Mouse (Mus musculus) forebrain, embryonic 12.5 days (tissue): ENCODE data around the gene Zfp566. TPM values are rescaled to one million over a fixed set of nuclear protein-coding genes. Genes with fewer than 3 reads are reported as not detected.

ENCODE experiments used
- ATAC-seq: fragments of 200-750 bp; cut with Nextera tagmentation; 2 replicates; pipeline ENCODE4 v1.8.0; 2017; ENCODE audit warnings: moderate TSS enrichment; ENCODE audit not compliant: low FRiP score
- H3K27ac ChIP-seq: fragments of 300-500 bp; sonication (generic); 2 replicates; pipeline ENCODE4 v1.5.1; 2016; ENCODE audit warnings: mild to moderate bottlenecking
- H3K27me3 ChIP-seq: fragments of 300-500 bp; sonication (generic); 2 replicates; pipeline ENCODE4 v1.6.1; 2016; ENCODE audit warnings: mild to moderate bottlenecking
- H3K36me3 ChIP-seq: fragments of 300-500 bp; sonication (generic); replicated peaks from 2 replicates; pipeline ENCODE4 v1.6.1; 2016; ENCODE audit warnings: mild to moderate bottlenecking
- H3K4me1 ChIP-seq: fragments of 300-500 bp; sonication (generic); 2 replicates; pipeline ENCODE4 v1.6.1; 2016
- H3K4me2 ChIP-seq: fragments of 300-500 bp; sonication (generic); 2 replicates; pipeline ENCODE4 v1.6.1; 2016; ENCODE audit warnings: mild to moderate bottlenecking, moderate library complexity
- H3K4me3 ChIP-seq: fragments of 300-500 bp; sonication (generic); replicated peaks from 2 replicates; pipeline ENCODE4 v1.5.1; 2016; ENCODE audit warnings: mild to moderate bottlenecking
- H3K9ac ChIP-seq: fragments of 300-500 bp; sonication (generic); 2 replicates; pipeline ENCODE4 v1.6.1; 2016; ENCODE audit warnings: mild to moderate bottlenecking
- H3K9me3 ChIP-seq: fragments of 300-500 bp; sonication (generic); 2 replicates; pipeline ENCODE4 v1.6.1; 2016
- WGBS: fragments of 180-500 bp; shearing (Covaris S2); methylation state at CpG from one replicate; pipeline ENCODE4 v1.1.7; 2016; 5-methylcytosine and 5-hydroxymethylcytosine counted together
- polyA plus RNA-seq: library from polyadenylated mRNA; unstranded; fragments of >200 nt; fragmentation: Nextera tagmentation; extraction: Ambion mirVana; gene quantifications from 2 replicates; pipeline ENCODE4 v1.2.1, GENCODE M21; 2016

Gene Zfp566
- polyA plus RNA-seq, 1 experiment from 2014 or later, result 16.2 TPM

GRCm38 (mm10) chr7:30093918-30094415, 3.6 kb upstream of the Zfp566 start:
- peak overlapping the region; percentile 81 for H3K4me2 ChIP-seq
- no peak for ATAC-seq
- H3K9ac ChIP-seq, result peak overlapping the region; percentile 12; the same call in 1 of the 2 replicates
- H3K4me3 ChIP-seq, result peak overlapping the region; percentile 49
- WGBS, result 81% methylated on average over 6 of the region's 6 CpGs
- no peaks in the 10 kb centered on the region for H3K9me3 ChIP-seq
- no peaks in the 10 kb centered on the region for H3K27me3 ChIP-seq
- H3K4me1 ChIP-seq, result peaks cover 28% of the 10 kb centered on the region
- peak overlapping the region; percentile 96 for H3K27ac ChIP-seq
- H3K36me3 ChIP-seq, result peaks cover 14% of the 10 kb centered on the region; the same call in 1 of the 2 replicates

- no peak for ATAC-seq
- no peak overlapping the region for H3K9ac ChIP-seq
- H3K4me3 ChIP-seq, result no peak overlapping the region
- H3K27ac ChIP-seq, result no peak overlapping the region
- H3K4me2 ChIP-seq, result no peak overlapping the region
- no peaks in the 10 kb centered on the region for H3K9me3 ChIP-seq
- H3K27me3 ChIP-seq, result no peaks in the 10 kb centered on the region
- 88% methylated on average over 9 of the region's 9 CpGs for WGBS
- H3K36me3 ChIP-seq, result 0 out of 2 replicates have a peak, but pooled peaks cover 4% of the 10 kb centered on the region
- peaks cover 38% of the 10 kb centered on the region for H3K4me1 ChIP-seq
Observed at GRCm38 (mm10) chr7:30092666-30093065, 2.3 kb upstream of the Zfp566 start.

GRCm38 (mm10) chr7:30090970-30091585, 751 bp upstream of the Zfp566 start:
- H3K4me1 ChIP-seq, result peaks cover 41% of the 10 kb centered on the region
- H3K9ac ChIP-seq, result no peak overlapping the region
- no peak for ATAC-seq
- H3K27me3 ChIP-seq, result no peaks in the 10 kb centered on the region
- peak overlapping the region; percentile 72 for H3K4me2 ChIP-seq
- H3K36me3 ChIP-seq, result peaks cover 11% of the 10 kb centered on the region
- WGBS, result 12% methylated on average over 9 of the region's 9 CpGs
- H3K4me3 ChIP-seq, result peak overlapping the region; percentile 67
- H3K9me3 ChIP-seq, result no peaks in the 10 kb centered on the region
- H3K27ac ChIP-seq, result peak overlapping the region; percentile 63

- Histone ChIP-seq H3K36me3 (peaks cover 28% of the 10 kb centered on the region), H3K9me3 (peaks cover 4% of the 10 kb centered on the region; the same call in 1 of the 2 replicates), H3K4me2 (peak overlapping the region; percentile 72), H3K27ac (no peak overlapping the region), H3K27me3 (no peaks in the 10 kb centered on the region), H3K9ac (peak overlapping the region; percentile 75), H3K4me3 (peak overlapping the region; percentile 67), H3K4me1 (peaks cover 37% of the 10 kb centered on the region)
- 14% methylated on average over 6 of the region's 6 CpGs for WGBS
- no peak for ATAC-seq
Observed at GRCm38 (mm10) chr7:30089405-30089804, 922 bp downstream of the Zfp566 start.

GRCm38 (mm10) chr7:30086524-30086923, 3.8 kb downstream of the Zfp566 start:
- H3K36me3 ChIP-seq, result peaks cover 46% of the 10 kb centered on the region
- no peak overlapping the region for H3K9ac ChIP-seq

GRCm38 (mm10) chr7:30072146-30073028, 17.9 kb downstream of the Zfp566 start, which contains the start of gene Zfp82:
TSS of gene Zfp82 (minus strand) at chr7:30072900.
- peak within 1 kb of the TSS; percentile 81 for H3K4me3 ChIP-seq
- H3K27ac ChIP-seq, result peak within 1 kb of the TSS; percentile 77
- no peaks in the 10 kb centered on the region for H3K27me3 ChIP-seq
- peak within 1 kb of the TSS; percentile 82 for H3K9ac ChIP-seq
- peaks cover 24% of the 10 kb centered on the region for H3K36me3 ChIP-seq
- peak; percentile 89 for ATAC-seq
- H3K4me2 ChIP-seq, result peak within 1 kb of the TSS; percentile 92
- under 1% methylated on average over 50 of the region's 50 CpGs for WGBS
- no peaks in the 10 kb centered on the region for H3K9me3 ChIP-seq
- peaks cover 7% of the 10 kb centered on the region; the same call in 1 of the 2 replicates for H3K4me1 ChIP-seq

More at GRCm38 (mm10) chr7:30086524-30086923, 3.8 kb downstream of the Zfp566 start:
- no peak overlapping the region for H3K4me3 ChIP-seq
- ATAC-seq, result no peak
- no peak overlapping the region for H3K27ac ChIP-seq
- no peak overlapping the region for H3K4me2 ChIP-seq
- peaks cover 4% of the 10 kb centered on the region; the same call in 1 of the 2 replicates for H3K9me3 ChIP-seq
- 93% methylated on average over 9 of the region's 9 CpGs for WGBS
- H3K27me3 ChIP-seq, result no peaks in the 10 kb centered on the region
- H3K4me1 ChIP-seq, result peaks cover 29% of the 10 kb centered on the region

- ATAC-seq, result no peak
- 87% methylated on average over 5 of the region's 5 CpGs for WGBS
- Histone ChIP-seq H3K9ac (no peak overlapping the region), H3K27me3 (no peaks in the 10 kb centered on the region), H3K4me3 (no peak overlapping the region), H3K4me2 (no peak overlapping the region), H3K4me1 (no peaks in the 10 kb centered on the region), H3K9me3 (no peaks in the 10 kb centered on the region), H3K27ac (no peak overlapping the region), H3K36me3 (peaks cover 73% of the 10 kb centered on the region)
Observed at GRCm38 (mm10) chr7:30064622-30065021, 25.7 kb downstream of the Zfp566 start.

- H3K4me2 ChIP-seq, result no peak overlapping the region
- WGBS, result 87% methylated on average over 5 of the region's 5 CpGs
- ATAC-seq, result no peak
Observed at GRCm38 (mm10) chr7:30062478-30062877, 27.8 kb downstream of the Zfp566 start.

GRCm38 (mm10) chr7:30060341-30060740, 30.0 kb downstream of the Zfp566 start:
- Histone ChIP-seq H3K36me3 (peaks cover 78% of the 10 kb centered on the region), H3K9me3 (no peaks in the 10 kb centered on the region), H3K4me1 (no peaks in the 10 kb centered on the region), H3K9ac (no peak overlapping the region), H3K27ac (no peak overlapping the region), H3K4me3 (no peak overlapping the region), H3K4me2 (no peak overlapping the region), H3K27me3 (no peaks in the 10 kb centered on the region)
- 86% methylated on average over 6 of the region's 6 CpGs for WGBS
- no peak for ATAC-seq

More at GRCm38 (mm10) chr7:30062478-30062877, 27.8 kb downstream of the Zfp566 start:
- Histone ChIP-seq H3K27ac (no peak overlapping the region), H3K27me3 (no peaks in the 10 kb centered on the region), H3K9me3 (no peaks in the 10 kb centered on the region), H3K4me3 (no peak overlapping the region), H3K4me1 (no peaks in the 10 kb centered on the region), H3K9ac (no peak overlapping the region), H3K36me3 (peaks cover 70% of the 10 kb centered on the region)

- peaks cover 29% of the 10 kb centered on the region for H3K36me3 ChIP-seq
- 7% methylated on average over 3 of the region's 3 CpGs for WGBS
- ATAC-seq, result no peak
Observed at GRCm38 (mm10) chr7:30053591-30053990, 36.7 kb downstream of the Zfp566 start.

GRCm38 (mm10) chr7:30050882-30051548, 39.3 kb downstream of the Zfp566 start, which contains the start of gene Zfp14:
TSS of gene Zfp14 (minus strand) at chr7:30051380.
- peak; percentile 98 for ATAC-seq
- 1% methylated on average over 40 of the region's 40 CpGs for WGBS
- peak within 1 kb of the TSS; percentile 87 for H3K27ac ChIP-seq

More at GRCm38 (mm10) chr7:30053591-30053990, 36.7 kb downstream of the Zfp566 start:
- Histone ChIP-seq H3K4me3 (no peak overlapping the region), H3K27ac (no peak overlapping the region), H3K4me1 (peaks cover 11% of the 10 kb centered on the region), H3K4me2 (no peak overlapping the region), H3K9ac (no peak overlapping the region), H3K27me3 (no peaks in the 10 kb centered on the region), H3K9me3 (no peaks in the 10 kb centered on the region)

More at GRCm38 (mm10) chr7:30050882-30051548, 39.3 kb downstream of the Zfp566 start, which contains the start of gene Zfp14:
- peaks cover 11% of the 10 kb centered on the region for H3K4me1 ChIP-seq
- H3K9me3 ChIP-seq, result no peaks in the 10 kb centered on the region
- H3K4me2 ChIP-seq, result peak within 1 kb of the TSS; percentile 81
- H3K9ac ChIP-seq, result peak within 1 kb of the TSS; percentile 79
- H3K36me3 ChIP-seq, result peaks cover 11% of the 10 kb centered on the region
- peak within 1 kb of the TSS; percentile 78 for H3K4me3 ChIP-seq
- H3K27me3 ChIP-seq, result no peaks in the 10 kb centered on the region
